Mouse (Mus musculus) frontal cortex, adult (tissue): ENCODE measurements at regions not wholly inside any gene's neighbourhood (a gene's known extent, or its start where the extent isn't known, plus 50 kb on each side); places are given as distances from the start of the nearest gene placed in this dataset.

Experiments used
- ATAC-seq: cut with Nextera tagmentation; 2 replicates; pipeline ENCODE4 v1.9.2; 2017; ENCODE audit warnings: mild to moderate bottlenecking, moderate library complexity, mixed read lengths; ENCODE audit not compliant: low TSS enrichment

GRCm38 (mm10) chr8:34756916-34757315 lies 645.4 kb upstream of the Gm10131 start:
- ATAC-seq: no peak

- no peak for ATAC-seq
These were observed 644.6 kb upstream of the Gm10131 start for GRCm38 (mm10) chr8:34756171-34756570.

- ATAC-seq: no peak
These were observed 643.9 kb upstream of the Gm10131 start for GRCm38 (mm10) chr8:34755480-34755879.

- no peak for ATAC-seq
These were observed 641.5 kb upstream of the Gm10131 start for GRCm38 (mm10) chr8:34753046-34753445.

- no peak for ATAC-seq
These were observed 637.0 kb upstream of the Gm10131 start for GRCm38 (mm10) chr8:34748521-34748920.

- ATAC-seq: no peak
These were observed 634.2 kb upstream of the Gm10131 start for GRCm38 (mm10) chr8:34745706-34746105.

GRCm38 (mm10) chr8:34744682-34745081 lies 633.1 kb upstream of the Gm10131 start:
- ATAC-seq: no peak

GRCm38 (mm10) chr8:34744179-34744578 lies 632.6 kb upstream of the Gm10131 start:
- ATAC-seq: no peak

GRCm38 (mm10) chr8:34743137-34743536 lies 631.6 kb upstream of the Gm10131 start:
- ATAC-seq: no peak

GRCm38 (mm10) chr8:34740836-34741235 lies 629.3 kb upstream of the Gm10131 start:
- no peak for ATAC-seq

GRCm38 (mm10) chr8:34739836-34740804 lies 628.6 kb upstream of the Gm10131 start:
- no peak for ATAC-seq

- ATAC-seq: no peak
These were observed 624.7 kb upstream of the Gm10131 start for GRCm38 (mm10) chr8:34736214-34736613.

- no peak for ATAC-seq
These were observed 623.5 kb upstream of the Gm10131 start for GRCm38 (mm10) chr8:34735006-34735405.

GRCm38 (mm10) chr8:34732808-34733207 lies 621.3 kb upstream of the Gm10131 start:
- ATAC-seq: no peak

- ATAC-seq: no peak
These were observed 620.8 kb upstream of the Gm10131 start for GRCm38 (mm10) chr8:34732362-34732761.

- peak; percentile 57 for ATAC-seq
These were observed 619.8 kb upstream of the Gm10131 start for GRCm38 (mm10) chr8:34731096-34731999.

- no peak for ATAC-seq
These were observed 618.0 kb upstream of the Gm10131 start for GRCm38 (mm10) chr8:34729585-34729984.

- ATAC-seq: no peak
These were observed 616.2 kb upstream of the Gm10131 start for GRCm38 (mm10) chr8:34727699-34728098.

- no peak for ATAC-seq
These were observed 614.7 kb upstream of the Gm10131 start for GRCm38 (mm10) chr8:34726145-34726767.

GRCm38 (mm10) chr8:34725546-34725945 lies 614.0 kb upstream of the Gm10131 start:
- no peak for ATAC-seq

- ATAC-seq: peak; percentile 91
These were observed 598.6 kb upstream of the Gm10131 start for GRCm38 (mm10) chr8:34709911-34710733.
